Mouse (Mus musculus) forebrain, embryonic 10.5 days (tissue): Measurements from ENCODE around the gene Lrrk1. TPM values are rescaled to one million over a fixed set of nuclear protein-coding genes. Genes with fewer than 3 reads are reported as not detected.

Source experiments
- DNase-seq: peaks from one replicate; pipeline ENCODE4 v3.0.0-alpha.2; 2017; ENCODE audit warnings: low spot score; ENCODE audit errors: extremely low spot score
- H3K27ac ChIP-seq: fragments of 300-500 bp; sonication (generic); 2 replicates; pipeline ENCODE4 v1.5.1; 2016; ENCODE audit warnings: mild to moderate bottlenecking
- H3K27me3 ChIP-seq: fragments of 300-500 bp; sonication (generic); 2 replicates; pipeline ENCODE4 v1.6.1; 2016; ENCODE audit warnings: mild to moderate bottlenecking; ENCODE audit not compliant: poor library complexity, severe bottlenecking
- H3K36me3 ChIP-seq: fragments of 300-500 bp; sonication (generic); replicated peaks from 2 replicates; pipeline ENCODE4 v1.6.1; 2016; ENCODE audit warnings: mild to moderate bottlenecking, moderate library complexity
- H3K4me1 ChIP-seq: fragments of 300-500 bp; sonication (generic); 2 replicates; pipeline ENCODE4 v1.6.1; 2016
- H3K4me3 ChIP-seq: fragments of 300-500 bp; sonication (generic); 2 replicates; pipeline ENCODE4 v1.5.1; 2016; ENCODE audit warnings: mild to moderate bottlenecking, moderate library complexity
- H3K9me3 ChIP-seq: fragments of 300-500 bp; sonication (generic); 2 replicates; pipeline ENCODE4 v1.6.1; 2016; ENCODE audit warnings: mild to moderate bottlenecking, moderate library complexity
- WGBS: fragments of 180-500 bp; shearing (Covaris S2); methylation state at CpG from one replicate; pipeline ENCODE4 v1.1.7; 2016; 5-methylcytosine and 5-hydroxymethylcytosine counted together
- polyA plus RNA-seq: library from polyadenylated mRNA; unstranded; fragments of >200 nt; fragmentation: Nextera tagmentation; extraction: Ambion mirVana; gene quantifications from 2 replicates; pipeline ENCODE4 v1.2.1, GENCODE M21; 2016

Gene Lrrk1
- polyA plus RNA-seq, 1 experiment from 2014 or later: 5.8 TPM

DNA sequence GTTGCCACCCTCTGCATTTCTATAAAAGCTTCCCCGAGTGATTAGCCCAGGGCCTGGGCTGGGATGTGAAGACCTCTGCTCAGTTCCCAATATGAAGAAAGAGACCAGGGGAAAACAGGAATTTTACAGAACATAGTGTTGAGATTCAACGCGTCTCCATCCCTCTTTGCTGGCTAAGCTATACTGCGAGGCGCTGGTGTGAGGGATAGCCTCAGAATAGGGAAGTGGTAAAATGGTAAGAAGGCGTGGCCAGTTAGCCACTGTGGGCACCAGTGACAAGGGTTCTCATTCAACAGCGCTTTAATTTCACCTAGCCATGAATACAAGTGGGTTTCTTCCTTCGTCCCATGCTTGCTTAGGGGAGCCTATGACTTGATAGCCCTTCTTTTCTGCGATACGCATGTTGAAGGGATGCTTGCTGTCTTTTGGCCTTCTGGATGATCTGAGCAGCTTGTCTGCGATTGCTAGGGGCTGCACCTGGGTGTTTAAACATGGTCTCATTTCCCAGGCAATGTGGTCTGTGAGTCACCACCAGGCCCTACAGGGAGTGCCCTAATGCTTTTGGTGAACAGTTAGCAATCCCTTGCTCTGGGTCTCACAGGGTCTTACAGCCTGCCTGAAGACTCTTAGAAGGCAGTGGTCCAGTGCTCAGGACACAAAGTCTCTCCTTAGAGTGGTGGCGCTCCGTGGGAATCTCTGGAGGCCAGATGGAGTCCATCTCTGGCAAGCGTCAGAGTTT is 84.1 kb downstream of the Lrrk1 start:
- Histone ChIP-seq H3K36me3 (no peaks in the 10 kb centered on the region), H3K4me1 (no peaks in the 10 kb centered on the region), H3K9me3 (no peaks in the 10 kb centered on the region), H3K27me3 (peaks cover 13% of the 10 kb centered on the region), H3K4me3 (no peak overlapping the region), H3K27ac (no peak overlapping the region)
- WGBS: 92% methylated on average over 14 of the region's 14 CpGs
- no peak for DNase-seq

DNA sequence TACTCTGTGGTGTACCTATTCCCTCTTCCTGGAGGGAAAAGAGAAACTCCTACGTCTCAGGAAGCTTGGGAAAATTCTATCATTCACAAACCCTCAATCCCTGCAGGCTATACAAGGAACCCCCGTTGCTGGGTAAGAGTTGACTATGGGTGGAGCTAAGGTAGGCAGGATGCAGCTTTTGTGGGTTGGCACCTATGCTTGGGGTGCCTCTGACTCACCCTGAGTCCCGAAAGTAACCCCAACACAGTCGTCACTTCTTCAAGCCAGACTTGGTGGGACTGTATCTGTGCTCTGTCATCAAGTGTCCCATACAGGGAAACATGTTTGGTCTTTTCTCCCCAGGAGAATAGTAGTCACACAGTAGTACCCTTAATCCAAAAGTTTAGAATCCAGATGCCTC is 86.7 kb downstream of the Lrrk1 start:
- H3K9me3 ChIP-seq: no peaks in the 10 kb centered on the region
- no peaks in the 10 kb centered on the region for H3K36me3 ChIP-seq
- H3K4me3 ChIP-seq: no peak overlapping the region
- peaks cover 24% of the 10 kb centered on the region for H3K27me3 ChIP-seq
- H3K4me1 ChIP-seq: peaks cover 19% of the 10 kb centered on the region
- WGBS: 74% methylated on average over 4 of the region's 4 CpGs
- no peak overlapping the region for H3K27ac ChIP-seq
- no peak for DNase-seq

DNA sequence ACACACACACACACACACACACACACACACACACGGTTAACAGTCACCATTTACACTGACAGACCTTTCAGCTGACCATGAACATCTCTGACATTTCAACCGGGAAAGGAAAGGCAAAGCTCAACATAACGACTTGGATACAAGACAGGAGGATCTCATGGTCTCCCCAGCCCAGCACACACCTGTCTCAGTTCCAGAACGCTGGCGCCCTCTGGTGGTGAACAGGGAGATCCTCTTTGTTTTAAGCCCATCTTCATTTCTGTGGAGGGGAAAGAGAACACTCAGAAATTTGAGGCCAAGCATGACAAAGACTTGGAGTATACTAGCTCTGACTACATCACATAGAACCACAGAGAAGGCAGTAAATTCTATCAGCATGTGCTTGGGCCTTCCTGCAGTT is 87.5 kb downstream of the Lrrk1 start:
- H3K36me3 ChIP-seq: no peaks in the 10 kb centered on the region
- H3K27me3 ChIP-seq: peaks cover 32% of the 10 kb centered on the region
- H3K27ac ChIP-seq: no peak overlapping the region
- DNase-seq: peak; percentile 85
- H3K4me3 ChIP-seq: no peak overlapping the region
- 16% methylated on average over 5 of the region's 5 CpGs for WGBS
- H3K9me3 ChIP-seq: no peaks in the 10 kb centered on the region
- peaks cover 23% of the 10 kb centered on the region for H3K4me1 ChIP-seq

DNA sequence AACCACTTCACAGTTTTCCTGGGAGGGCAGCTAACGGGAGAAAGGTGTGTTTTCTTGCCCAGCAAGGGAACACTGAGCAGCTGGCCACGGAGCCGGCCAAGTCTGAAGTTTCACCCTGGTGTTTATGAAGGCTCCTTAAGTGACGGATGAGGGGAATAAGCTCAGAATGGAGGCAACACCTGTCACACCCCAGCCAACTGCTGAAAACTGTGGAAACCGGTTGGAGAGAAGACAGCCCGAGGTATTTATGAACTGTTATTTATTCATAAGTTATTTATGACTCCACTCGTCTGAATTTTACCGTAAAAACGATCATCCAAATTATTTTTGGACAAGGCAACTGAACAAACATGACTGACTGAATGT is 90.5 kb downstream of the Lrrk1 start:
- H3K4me1 ChIP-seq: peaks cover 35% of the 10 kb centered on the region
- peaks cover 60% of the 10 kb centered on the region for H3K27me3 ChIP-seq
- no peak overlapping the region for H3K27ac ChIP-seq
- WGBS: 74% methylated on average over 9 of the region's 9 CpGs
- no peak for DNase-seq
- no peaks in the 10 kb centered on the region for H3K9me3 ChIP-seq
- no peak overlapping the region for H3K4me3 ChIP-seq
- peaks cover 2% of the 10 kb centered on the region; the same call in 1 of the 2 replicates for H3K36me3 ChIP-seq

DNA sequence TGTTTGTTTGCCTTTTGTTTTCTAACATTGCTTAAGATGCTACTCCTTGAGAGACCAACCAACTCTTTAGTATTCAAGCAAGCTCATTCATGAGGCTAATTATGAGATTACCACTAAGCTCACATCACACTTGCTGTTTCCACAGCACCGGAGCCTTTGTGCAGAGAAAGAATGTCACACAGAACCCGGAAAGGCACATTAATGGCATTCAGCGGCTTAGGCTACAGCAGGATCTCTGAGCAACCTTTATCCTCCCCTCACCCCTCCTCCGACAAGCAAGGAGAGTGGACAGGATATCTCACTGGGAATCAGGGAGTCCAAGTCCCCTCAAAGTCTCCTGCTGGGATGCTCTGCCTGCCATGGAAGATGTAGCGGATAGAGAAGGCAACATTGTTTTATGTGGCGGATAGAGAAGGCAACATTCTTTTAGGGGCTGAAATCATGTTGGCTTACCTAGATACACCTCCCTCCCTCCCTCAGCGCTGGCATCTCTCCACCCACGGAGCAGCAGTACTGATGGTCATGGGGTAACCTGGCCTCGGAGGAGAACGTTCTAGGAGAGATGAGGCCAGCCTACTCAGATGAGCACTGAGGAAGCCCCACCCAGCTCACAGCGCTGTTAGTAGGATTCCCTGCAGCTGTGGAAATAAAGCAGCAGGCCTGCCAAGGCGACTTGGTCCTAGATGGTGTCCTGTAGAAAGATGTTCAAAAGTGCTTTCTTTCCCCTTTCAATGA is 91.1 kb downstream of the Lrrk1 start:
- H3K36me3 ChIP-seq: peaks cover 2% of the 10 kb centered on the region; the same call in 1 of the 2 replicates
- H3K4me3 ChIP-seq: 0 out of 2 replicates have a peak overlapping the region, but pooled peaks have one; percentile 12
- H3K27ac ChIP-seq: peak overlapping the region; percentile 44; the same call in 1 of the 2 replicates
- H3K4me1 ChIP-seq: peaks cover 40% of the 10 kb centered on the region
- WGBS: 25% methylated on average over 12 of the region's 12 CpGs
- H3K9me3 ChIP-seq: no peaks in the 10 kb centered on the region
- peak; percentile 50 for DNase-seq
- peaks cover 66% of the 10 kb centered on the region for H3K27me3 ChIP-seq

DNA sequence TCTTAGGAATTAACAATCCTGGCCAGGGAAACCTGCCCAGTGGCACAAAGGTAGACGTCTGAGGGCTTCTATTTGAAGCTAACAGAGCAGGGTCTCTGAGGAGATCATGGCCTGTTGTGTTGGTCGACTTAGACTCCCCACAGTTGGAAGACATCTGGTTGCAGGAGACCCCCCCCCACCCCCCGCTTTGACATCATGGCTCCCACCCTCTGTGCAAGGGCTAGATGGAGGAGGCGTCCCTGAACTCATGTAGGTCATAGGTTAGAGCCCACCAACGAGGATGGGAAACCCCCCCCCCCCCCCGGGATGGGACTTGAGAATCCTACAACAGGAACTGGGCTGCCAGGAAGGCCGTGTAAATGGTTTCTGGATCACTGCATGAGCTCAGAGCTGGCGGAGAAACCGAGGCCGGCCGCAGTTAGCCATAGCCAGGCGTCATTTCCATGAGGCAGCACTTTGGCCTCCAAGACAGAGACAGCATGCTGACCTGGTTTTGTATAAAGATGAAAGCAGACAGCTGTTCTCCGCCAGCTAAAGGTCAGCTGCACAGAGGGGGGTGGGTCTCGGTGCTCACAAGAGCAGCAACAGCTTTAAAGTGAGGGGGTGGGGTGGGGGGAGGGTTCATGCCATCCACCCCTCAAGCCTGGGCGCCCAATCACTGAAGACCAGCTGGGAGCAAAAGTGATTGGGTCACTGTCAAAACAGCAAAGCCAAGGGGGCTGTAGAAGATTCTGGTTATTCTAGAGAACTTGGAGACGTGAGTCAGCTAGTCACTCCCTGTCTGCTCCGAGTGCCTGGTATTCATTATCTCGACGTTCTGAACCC is 95.4 kb downstream of the Lrrk1 start:
- DNase-seq: no peak
- Histone ChIP-seq H3K4me1 (peaks cover 43% of the 10 kb centered on the region), H3K27ac (0 out of 2 replicates have a peak overlapping the region, but pooled peaks have one; percentile 53)

DNA sequence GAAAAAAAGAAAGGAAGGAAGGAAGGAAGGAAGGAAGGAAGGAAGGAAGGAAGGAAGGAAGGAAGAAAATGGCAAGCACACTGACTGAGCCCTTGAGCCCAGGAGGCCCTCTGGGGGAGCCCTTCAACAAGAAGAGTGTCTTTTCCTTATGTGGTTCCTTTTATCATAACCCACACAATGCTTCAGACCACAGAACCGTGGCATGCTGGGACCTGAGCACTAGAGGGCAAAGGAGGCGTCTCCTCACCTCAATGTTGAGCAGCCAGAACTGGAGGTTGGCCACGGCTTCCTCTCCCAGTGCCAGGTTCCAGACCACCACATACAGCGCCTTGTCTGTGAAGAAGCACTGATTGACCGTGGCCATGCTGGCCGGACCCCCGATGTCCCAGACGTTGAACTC is 96.1 kb downstream of the Lrrk1 start:
- Histone ChIP-seq H3K4me3 (no peak overlapping the region), H3K4me1 (peaks cover 35% of the 10 kb centered on the region), H3K27me3 (peaks cover 64% of the 10 kb centered on the region), H3K27ac (no peak overlapping the region), H3K9me3 (no peaks in the 10 kb centered on the region; the same call in 1 of the 2 replicates), H3K36me3 (peaks cover 5% of the 10 kb centered on the region)
- 89% methylated on average over 8 of the region's 8 CpGs for WGBS
- DNase-seq: no peak

More for the DNA sequence above, 95.4 kb downstream of the Lrrk1 start:
- H3K4me3 ChIP-seq: no peak overlapping the region
- WGBS: 50% methylated on average over 19 of the region's 19 CpGs
- peaks cover 66% of the 10 kb centered on the region for H3K27me3 ChIP-seq
- no peaks in the 10 kb centered on the region; the same call in 1 of the 2 replicates for H3K9me3 ChIP-seq
- peaks cover 2% of the 10 kb centered on the region; the same call in 1 of the 2 replicates for H3K36me3 ChIP-seq

DNA sequence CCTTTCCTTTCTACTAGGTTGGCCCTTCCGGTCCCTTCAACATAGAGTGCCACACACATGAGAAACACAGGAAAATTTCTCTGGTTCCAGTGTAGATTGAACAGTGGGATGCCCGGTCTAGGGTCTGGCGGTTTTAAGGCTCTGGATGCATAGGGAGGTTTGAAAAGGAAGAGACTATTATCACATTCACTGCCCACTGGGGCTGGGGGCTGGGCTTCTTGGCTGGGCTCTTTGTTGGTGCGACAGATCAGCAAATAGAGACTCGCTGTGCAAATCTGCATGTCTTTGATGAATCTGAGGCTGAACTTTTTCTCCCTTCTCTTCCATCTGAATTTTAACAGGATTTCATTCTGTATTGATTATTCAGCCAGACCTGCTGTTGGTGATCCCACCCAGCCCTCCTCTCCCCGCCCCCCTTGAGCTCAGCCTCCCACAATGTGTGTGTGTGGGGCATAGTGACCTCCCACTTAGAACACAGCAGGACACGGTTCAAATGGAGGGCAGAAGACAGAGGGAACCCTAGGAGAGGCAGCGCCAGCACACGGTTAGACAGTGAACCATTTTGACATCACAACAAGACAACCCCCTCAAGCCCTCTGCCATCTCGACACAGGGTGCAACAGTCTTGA is 105.1 kb downstream of the Lrrk1 start:
- H3K4me3 ChIP-seq: no peak overlapping the region
- no peak for DNase-seq
- 15% methylated on average over 10 of the region's 10 CpGs for WGBS

DNA sequence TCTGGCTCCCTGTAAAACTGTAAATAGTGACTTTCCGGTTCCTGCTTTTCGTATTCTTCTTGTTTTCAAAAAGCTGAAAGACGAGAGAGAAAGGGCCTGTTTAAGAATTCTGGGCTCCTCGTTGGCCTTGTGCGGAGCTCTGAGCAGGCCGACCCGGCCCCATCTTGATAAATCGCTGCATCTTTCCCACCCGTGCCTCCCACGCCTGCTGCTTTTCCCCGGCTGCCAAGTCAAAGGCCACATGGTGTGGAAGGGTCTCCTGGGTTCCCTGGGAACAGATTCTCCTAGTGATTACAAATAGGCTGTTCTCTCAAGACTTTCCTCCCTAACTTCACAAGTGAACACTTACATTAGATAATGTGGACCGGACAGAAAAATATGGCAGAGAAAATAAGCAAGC is 105.9 kb downstream of the Lrrk1 start:
- H3K9me3 ChIP-seq: no peaks in the 10 kb centered on the region
- H3K4me1 ChIP-seq: peaks cover 32% of the 10 kb centered on the region
- peaks cover 2% of the 10 kb centered on the region for H3K36me3 ChIP-seq
- no peak overlapping the region for H3K4me3 ChIP-seq
- H3K27ac ChIP-seq: no peak overlapping the region
- H3K27me3 ChIP-seq: peaks cover 34% of the 10 kb centered on the region
- no peak for DNase-seq
- WGBS: 85% methylated on average over 12 of the region's 12 CpGs

More for the DNA sequence above, 105.1 kb downstream of the Lrrk1 start:
- H3K36me3 ChIP-seq: peaks cover 3% of the 10 kb centered on the region
- H3K27ac ChIP-seq: no peak overlapping the region
- peaks cover 32% of the 10 kb centered on the region for H3K4me1 ChIP-seq
- H3K27me3 ChIP-seq: peaks cover 34% of the 10 kb centered on the region
- no peaks in the 10 kb centered on the region; the same call in 1 of the 2 replicates for H3K9me3 ChIP-seq

DNA sequence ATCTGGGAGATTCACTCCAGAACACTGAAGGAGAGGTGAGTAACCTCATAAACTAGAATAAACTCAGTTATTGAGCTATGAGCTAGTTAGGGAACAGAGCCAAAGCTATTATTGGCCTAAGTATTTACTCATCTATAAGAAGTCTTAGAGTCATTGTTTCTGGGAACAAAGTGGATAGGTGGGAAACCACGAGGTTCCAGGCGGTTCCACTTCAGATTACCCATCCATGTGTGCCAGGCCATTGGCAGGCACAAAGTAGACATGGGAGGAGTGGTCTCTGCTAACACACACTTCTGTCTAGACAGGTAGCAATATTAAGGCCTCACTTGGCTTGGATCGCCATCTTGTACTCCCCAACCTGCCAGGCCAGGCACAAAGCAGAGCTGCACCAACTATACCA is 110.1 kb downstream of the Lrrk1 start:
- peaks cover 21% of the 10 kb centered on the region for H3K4me1 ChIP-seq
- no peaks in the 10 kb centered on the region for H3K36me3 ChIP-seq
- no peak overlapping the region for H3K27ac ChIP-seq
- 92% methylated on average over 3 of the region's 3 CpGs for WGBS
- peaks cover 9% of the 10 kb centered on the region; the same call in 1 of the 2 replicates for H3K27me3 ChIP-seq
- no peaks in the 10 kb centered on the region for H3K9me3 ChIP-seq
- no peak for DNase-seq
- no peak overlapping the region for H3K4me3 ChIP-seq

DNA sequence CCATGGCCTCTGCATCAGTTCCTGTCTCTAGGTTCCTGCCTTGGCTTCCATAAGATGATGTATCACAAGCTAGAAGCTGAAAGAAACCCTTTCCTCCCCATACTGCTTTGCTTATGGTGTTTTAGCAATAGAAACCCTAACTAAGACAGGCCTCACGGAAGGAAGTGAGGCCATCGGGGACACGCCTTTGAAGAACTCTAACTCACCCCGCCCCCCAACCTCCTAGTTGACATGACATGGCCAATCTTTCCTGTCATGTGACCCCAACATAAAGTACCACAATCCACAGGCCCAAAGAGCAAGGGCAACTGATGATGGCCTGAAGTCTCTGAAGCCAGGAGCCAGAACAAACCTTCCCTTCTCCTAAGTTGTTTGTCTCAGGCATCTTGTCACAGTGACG is 114.7 kb downstream of the Lrrk1 start:
- Histone ChIP-seq H3K27ac (no peak overlapping the region), H3K36me3 (no peaks in the 10 kb centered on the region), H3K4me3 (no peak overlapping the region), H3K9me3 (peaks cover 6% of the 10 kb centered on the region; the same call in 1 of the 2 replicates), H3K27me3 (no peaks in the 10 kb centered on the region), H3K4me1 (no peaks in the 10 kb centered on the region)
- no peak for DNase-seq
- WGBS: 90% methylated on average over 5 of the region's 5 CpGs

DNA sequence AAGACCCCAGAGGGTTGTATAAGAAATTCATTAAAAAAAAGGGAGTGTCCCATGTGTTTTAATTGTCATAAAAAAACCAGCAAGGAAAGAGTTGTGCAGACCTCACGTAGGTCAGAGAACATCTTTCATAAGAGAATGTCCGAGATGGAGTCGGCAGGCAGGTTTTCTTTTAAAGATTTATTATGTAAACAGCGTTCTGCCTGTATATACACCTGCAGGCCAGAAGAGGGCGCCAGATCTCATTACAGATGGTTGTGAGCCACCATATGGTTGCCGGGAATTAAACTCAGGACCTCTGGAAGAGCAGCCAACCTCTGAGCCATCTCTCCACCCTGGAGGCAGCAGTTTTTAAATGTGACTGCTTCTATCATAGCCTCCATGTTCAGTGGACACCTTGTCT is 116.9 kb downstream of the Lrrk1 start:
- H3K4me1 ChIP-seq: no peaks in the 10 kb centered on the region
- DNase-seq: no peak
- WGBS: 76% methylated on average over 6 of the region's 6 CpGs
- H3K4me3 ChIP-seq: no peak overlapping the region
- no peaks in the 10 kb centered on the region for H3K36me3 ChIP-seq
- peaks cover 6% of the 10 kb centered on the region; the same call in 1 of the 2 replicates for H3K9me3 ChIP-seq
- no peak overlapping the region for H3K27ac ChIP-seq
- no peaks in the 10 kb centered on the region for H3K27me3 ChIP-seq
